Mouse (Mus musculus): ENCODE results near the gene Teddm1a. TPM values are rescaled to one million over a fixed set of nuclear protein-coding genes. Genes with fewer than 3 reads are reported as not detected.
"Not testable (repeated sequence)": the region's sequence is repeated elsewhere in the genome, so short reads cannot be mapped to it uniquely, and the experiment has no call there.

Teddm1a gene
- polyA plus RNA-seq (2014; fragmentation: Nextera tagmentation; extraction: Ambion mirVana): not detected in 2 replicates

DNA sequence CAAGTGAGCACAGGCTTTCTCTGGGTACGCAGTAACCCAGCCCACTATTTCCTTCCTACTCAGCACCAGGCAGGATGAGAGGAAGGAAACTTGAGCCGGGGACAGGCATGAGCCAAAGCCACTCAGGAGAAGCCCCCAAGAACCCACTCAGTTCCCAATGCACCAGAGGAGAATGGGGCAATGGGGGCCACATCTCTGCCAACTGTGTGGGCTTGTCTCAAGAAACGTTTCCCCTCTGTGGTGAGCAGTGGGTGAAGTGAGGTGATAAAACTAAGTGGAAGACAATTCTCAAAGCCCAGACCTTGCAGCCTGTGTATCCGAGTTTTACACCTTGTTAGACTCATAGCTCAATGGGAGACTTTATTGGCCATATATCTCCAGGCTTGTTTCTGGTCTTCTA is at the start of gene Teddm1a:
Gene Teddm1a, plus strand, starts transcription at position 301 of the 400 bp plus-strand sequence.
- Histone ChIP-seq H3K4me2 (ENCODE audit: low read depth, low read length, severe bottlenecking) (no peak within 1 kb of the TSS), H3K36me3 (ENCODE audit: control insufficient read depth, insufficient read depth, low read length) (no peaks in the 10 kb centered on the region), H3K27me3 (ENCODE audit: control insufficient read depth, insufficient read depth, low read length) (no peaks in the 10 kb centered on the region), H3K9ac (ENCODE audit: low read length) (no peak within 1 kb of the TSS), H3K4me1 (replicated peaks; ENCODE audit: control insufficient read depth, insufficient read depth, low read length) (no peaks in the 10 kb centered on the region), H3K9me3 (ENCODE audit: control insufficient read depth, low read length) (no peaks in the 10 kb centered on the region), H3K4me3 (ENCODE audit: low read depth, low read length) (no peak within 1 kb of the TSS), H3K27ac (ENCODE audit: low read depth, low read length) (no peak within 1 kb of the TSS)
- no peak for ATAC-seq (replicated peaks; ENCODE audit: low FRiP score)
- WGBS: 79% methylated on average over 4 of the region's 4 CpGs
- DNase-seq (ENCODE audit: low spot score): no peak

DNA sequence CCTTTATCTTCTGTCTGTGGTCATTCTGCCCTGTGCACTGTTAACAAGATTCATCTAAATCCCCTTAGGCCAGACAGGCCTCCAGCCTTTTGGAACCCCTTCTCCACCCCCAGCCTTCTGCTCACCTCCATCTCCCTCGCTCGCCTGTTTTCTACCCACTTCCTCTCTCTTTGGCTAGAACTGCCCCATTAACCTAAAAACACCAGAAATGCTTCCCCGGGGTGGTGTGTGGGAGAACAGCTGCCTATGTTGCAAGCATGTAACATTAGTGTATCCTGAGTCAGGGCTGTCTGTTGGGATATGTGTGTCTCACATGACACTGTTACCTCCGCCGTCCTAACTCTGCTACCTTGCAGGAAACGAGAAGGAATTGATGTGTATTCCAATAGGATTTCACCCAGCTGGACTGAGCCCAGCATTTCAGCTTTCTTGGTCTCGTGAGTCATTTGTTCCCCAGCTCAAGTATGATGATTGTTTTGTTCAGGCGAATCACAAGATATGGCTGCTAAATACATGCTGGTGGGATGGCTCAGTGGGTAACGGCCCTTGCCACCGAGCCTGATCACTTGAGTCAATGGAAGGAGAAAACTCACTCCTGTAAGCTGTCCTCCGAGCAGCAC is 49.3 kb upstream of the Teddm1a start:
- H3K27me3 ChIP-seq (ENCODE audit: control insufficient read depth, insufficient read depth, low read length): no peaks in the 10 kb centered on the region
- no peaks in the 10 kb centered on the region for H3K4me1 ChIP-seq (replicated peaks; ENCODE audit: control insufficient read depth, insufficient read depth, low read length)
- DNase-seq (ENCODE audit: low spot score) (no peak), ATAC-seq (replicated peaks; ENCODE audit: low FRiP score) (no peak)
- no peak overlapping the region for H3K4me2 ChIP-seq (ENCODE audit: low read depth, low read length, severe bottlenecking)
- no peak overlapping the region for H3K9ac ChIP-seq (ENCODE audit: low read length)
- WGBS: 90% methylated on average over 11 of the region's 11 CpGs
- H3K27ac ChIP-seq (ENCODE audit: low read depth, low read length): no peak overlapping the region
- H3K9me3 ChIP-seq (ENCODE audit: control insufficient read depth, low read length): no peaks in the 10 kb centered on the region
- no peak overlapping the region for H3K4me3 ChIP-seq (ENCODE audit: low read depth, low read length)
- H3K36me3 ChIP-seq (ENCODE audit: control insufficient read depth, insufficient read depth, low read length): no peaks in the 10 kb centered on the region

- ATAC-seq (replicated peaks; ENCODE audit: low FRiP score): no peak
- no peak within 1 kb of the TSS for H3K9ac ChIP-seq (ENCODE audit: low read length)
Observed at GRCm38 (mm10) chr1:153844042-153844441, 47.5 kb upstream of the Teddm1a start, which contains the start of gene Rgsl1. Gene Rgsl1 (minus strand): TSS chr1:153844142.

DNA sequence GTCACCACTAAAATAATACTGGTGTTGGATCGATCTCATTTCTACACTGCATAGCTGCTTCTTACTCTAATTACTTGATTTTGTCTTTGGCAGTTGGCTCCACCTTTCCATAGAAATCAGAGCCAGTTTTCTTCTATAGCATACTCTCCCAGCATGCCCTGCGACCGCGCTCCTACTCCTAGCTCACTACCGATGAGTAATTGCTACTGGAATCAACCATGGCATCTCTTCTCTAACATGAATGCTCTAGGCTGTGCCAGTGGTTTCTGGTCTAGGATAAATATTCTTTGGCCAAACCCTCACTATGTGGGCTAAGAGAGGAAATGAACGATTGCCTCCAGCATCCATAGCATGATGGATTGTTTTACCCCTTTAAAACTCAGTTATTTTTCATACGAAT is 45.1 kb upstream of the Teddm1a start:
- no peak overlapping the region for H3K4me2 ChIP-seq (ENCODE audit: low read depth, low read length, severe bottlenecking)
- H3K27ac ChIP-seq (ENCODE audit: low read depth, low read length): no peak overlapping the region
- ATAC-seq (replicated peaks; ENCODE audit: low FRiP score) (no peak), DNase-seq (ENCODE audit: low spot score) (no peak)
- H3K9ac ChIP-seq (ENCODE audit: low read length): no peak overlapping the region
- H3K4me1 ChIP-seq (replicated peaks; ENCODE audit: control insufficient read depth, insufficient read depth, low read length): no peaks in the 10 kb centered on the region
- H3K27me3 ChIP-seq (ENCODE audit: control insufficient read depth, insufficient read depth, low read length): no peaks in the 10 kb centered on the region
- H3K36me3 ChIP-seq (ENCODE audit: control insufficient read depth, insufficient read depth, low read length): no peaks in the 10 kb centered on the region
- H3K9me3 ChIP-seq (ENCODE audit: control insufficient read depth, low read length): no peaks in the 10 kb centered on the region
- no peak overlapping the region for H3K4me3 ChIP-seq (ENCODE audit: low read depth, low read length)
- WGBS: 93% methylated on average over 7 of the region's 7 CpGs

More at GRCm38 (mm10) chr1:153844042-153844441, 47.5 kb upstream of the Teddm1a start, which contains the start of gene Rgsl1:
- H3K4me2 ChIP-seq (ENCODE audit: low read depth, low read length, severe bottlenecking): no peak within 1 kb of the TSS
- no peak within 1 kb of the TSS for H3K27ac ChIP-seq (ENCODE audit: low read depth, low read length)
- DNase-seq (ENCODE audit: low spot score): no peak
- no peaks in the 10 kb centered on the region for H3K4me1 ChIP-seq (replicated peaks; ENCODE audit: control insufficient read depth, insufficient read depth, low read length)
- H3K27me3 ChIP-seq (ENCODE audit: control insufficient read depth, insufficient read depth, low read length): no peaks in the 10 kb centered on the region
- no peak within 1 kb of the TSS for H3K4me3 ChIP-seq (ENCODE audit: low read depth, low read length)
- WGBS: 94% methylated on average over 8 of the region's 8 CpGs
- H3K36me3 ChIP-seq (ENCODE audit: control insufficient read depth, insufficient read depth, low read length): no peaks in the 10 kb centered on the region
- H3K9me3 ChIP-seq (ENCODE audit: control insufficient read depth, low read length): no peaks in the 10 kb centered on the region

- Histone ChIP-seq H3K27me3 (ENCODE audit: control insufficient read depth, insufficient read depth, low read length) (no peaks in the 10 kb centered on the region), H3K27ac (ENCODE audit: low read depth, low read length) (no peak overlapping the region), H3K36me3 (ENCODE audit: control insufficient read depth, insufficient read depth, low read length) (no peaks in the 10 kb centered on the region), H3K4me3 (ENCODE audit: low read depth, low read length) (no peak overlapping the region), H3K4me2 (ENCODE audit: low read depth, low read length, severe bottlenecking) (no peak overlapping the region), H3K4me1 (replicated peaks; ENCODE audit: control insufficient read depth, insufficient read depth, low read length) (no peaks in the 10 kb centered on the region), H3K9me3 (ENCODE audit: control insufficient read depth, low read length) (no peaks in the 10 kb centered on the region), H3K9ac (ENCODE audit: low read length) (no peak overlapping the region)
- WGBS: 32% methylated on average over 6 of the region's 6 CpGs
- DNase-seq (ENCODE audit: low spot score): no peak
- no peak for ATAC-seq (replicated peaks; ENCODE audit: low FRiP score)
Observed at GRCm38 (mm10) chr1:153846867-153847266, 44.7 kb upstream of the Teddm1a start.

GRCm38 (mm10) chr1:153852696-153853095 is 38.8 kb upstream of the Teddm1a start:
- H3K27ac ChIP-seq (ENCODE audit: low read depth, low read length); H3K4me1 ChIP-seq (replicated peaks; ENCODE audit: control insufficient read depth, insufficient read depth, low read length); H3K36me3 ChIP-seq (ENCODE audit: control insufficient read depth, insufficient read depth, low read length); ATAC-seq (replicated peaks; ENCODE audit: low FRiP score); H3K9me3 ChIP-seq (ENCODE audit: control insufficient read depth, low read length); H3K4me3 ChIP-seq (ENCODE audit: low read depth, low read length); DNase-seq (ENCODE audit: low spot score); H3K9ac ChIP-seq (ENCODE audit: low read length); H3K4me2 ChIP-seq (ENCODE audit: low read depth, low read length, severe bottlenecking); H3K27me3 ChIP-seq (ENCODE audit: control insufficient read depth, insufficient read depth, low read length): not testable (repeated sequence)
- WGBS: 80% methylated on average over 7 of the region's 7 CpGs

- no peak overlapping the region for H3K9ac ChIP-seq (ENCODE audit: low read length)
- H3K36me3 ChIP-seq (ENCODE audit: control insufficient read depth, insufficient read depth, low read length): no peaks in the 10 kb centered on the region
- no peaks in the 10 kb centered on the region for H3K27me3 ChIP-seq (ENCODE audit: control insufficient read depth, insufficient read depth, low read length)
- no peak overlapping the region for H3K4me2 ChIP-seq (ENCODE audit: low read depth, low read length, severe bottlenecking)
- no peaks in the 10 kb centered on the region for H3K4me1 ChIP-seq (replicated peaks; ENCODE audit: control insufficient read depth, insufficient read depth, low read length)
- ATAC-seq (replicated peaks; ENCODE audit: low FRiP score) (no peak), DNase-seq (ENCODE audit: low spot score) (no peak)
- no peak overlapping the region for H3K27ac ChIP-seq (ENCODE audit: low read depth, low read length)
- 86% methylated on average over 8 of the region's 8 CpGs for WGBS
- no peak overlapping the region for H3K4me3 ChIP-seq (ENCODE audit: low read depth, low read length)
- no peaks in the 10 kb centered on the region for H3K9me3 ChIP-seq (ENCODE audit: control insufficient read depth, low read length)
Observed at GRCm38 (mm10) chr1:153855946-153856345, 35.6 kb upstream of the Teddm1a start.

DNA sequence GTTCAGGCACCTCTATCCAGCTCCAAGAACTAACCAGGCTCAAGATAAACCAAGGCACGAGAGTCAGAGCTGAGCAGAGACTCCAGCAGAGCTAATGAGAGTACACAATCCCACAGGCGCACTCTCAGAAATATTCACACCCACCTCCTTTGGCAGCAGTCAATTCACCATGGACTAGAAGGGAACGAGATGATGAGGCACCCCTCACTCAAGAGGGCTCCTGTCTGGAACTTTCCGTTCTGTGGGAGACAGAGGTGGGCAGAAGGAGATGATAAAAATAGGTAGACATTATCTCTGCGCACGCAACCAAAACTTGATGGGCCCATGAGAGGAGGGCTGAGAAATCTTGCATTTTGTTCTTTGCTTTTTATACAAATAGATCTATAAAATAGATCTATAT is 17.5 kb upstream of the Teddm1a start, which contains the start of gene Teddm1b:
Gene Teddm1b, plus strand, starts transcription at position 301 of the 400 bp plus-strand sequence.
- H3K9me3 ChIP-seq (ENCODE audit: control insufficient read depth, low read length): no peaks in the 10 kb centered on the region
- H3K9ac ChIP-seq (ENCODE audit: low read length): no peak within 1 kb of the TSS
- no peaks in the 10 kb centered on the region for H3K36me3 ChIP-seq (ENCODE audit: control insufficient read depth, insufficient read depth, low read length)
- ATAC-seq (replicated peaks; ENCODE audit: low FRiP score) (no peak), DNase-seq (ENCODE audit: low spot score) (no peak)
- 90% methylated on average over 6 of the region's 6 CpGs for WGBS
- no peak within 1 kb of the TSS for H3K4me3 ChIP-seq (ENCODE audit: low read depth, low read length)
- H3K4me1 ChIP-seq (replicated peaks; ENCODE audit: control insufficient read depth, insufficient read depth, low read length): no peaks in the 10 kb centered on the region
- H3K4me2 ChIP-seq (ENCODE audit: low read depth, low read length, severe bottlenecking): no peak within 1 kb of the TSS
- H3K27me3 ChIP-seq (ENCODE audit: control insufficient read depth, insufficient read depth, low read length): no peaks in the 10 kb centered on the region
- no peak within 1 kb of the TSS for H3K27ac ChIP-seq (ENCODE audit: low read depth, low read length)

DNA sequence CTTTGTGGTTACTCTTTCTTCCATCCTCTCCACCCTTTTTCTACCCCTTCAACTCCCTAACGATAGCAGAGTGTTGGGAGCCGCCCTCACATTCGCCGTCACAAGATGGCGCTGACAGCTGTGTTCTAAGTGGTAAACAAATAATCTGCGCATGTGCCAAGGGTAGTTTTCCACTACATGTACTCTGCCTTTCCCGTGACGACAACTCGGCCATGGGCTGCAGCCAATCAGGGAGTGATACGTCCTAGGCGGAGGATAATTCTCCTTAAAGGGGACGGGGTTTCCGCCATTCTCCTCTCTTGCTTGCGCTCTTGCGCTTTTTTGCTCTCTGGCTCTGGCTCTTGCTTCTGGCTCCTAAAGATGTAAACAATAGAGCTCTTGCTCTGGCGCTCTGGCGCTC is 11.2 kb upstream of the Teddm1a start:
- H3K4me2 ChIP-seq (ENCODE audit: low read depth, low read length, severe bottlenecking); H3K4me1 ChIP-seq (replicated peaks; ENCODE audit: control insufficient read depth, insufficient read depth, low read length); H3K27me3 ChIP-seq (ENCODE audit: control insufficient read depth, insufficient read depth, low read length); DNase-seq (ENCODE audit: low spot score); H3K9me3 ChIP-seq (ENCODE audit: control insufficient read depth, low read length); H3K9ac ChIP-seq (ENCODE audit: low read length); H3K36me3 ChIP-seq (ENCODE audit: control insufficient read depth, insufficient read depth, low read length); H3K27ac ChIP-seq (ENCODE audit: low read depth, low read length); H3K4me3 ChIP-seq (ENCODE audit: low read depth, low read length); ATAC-seq (replicated peaks; ENCODE audit: low FRiP score): not testable (repeated sequence)
- WGBS: 95% methylated on average over 17 of the region's 17 CpGs

Measured in forebrain, embryonic 11.5 days (tissue).